Mouse (Mus musculus) liver, postnatal 0 days (tissue): ENCODE results near the gene Fam76b.

Source experiments
- CTCF ChIP-seq: sonication (generic); IDR thresholded peaks from 2 replicates; pipeline ENCODE4 v1.5.1; 2016; ENCODE audit warnings: antibody characterized with exemption, low read depth
- EP300 ChIP-seq: IDR thresholded peaks from 2 replicates; pipeline ENCODE4 v1.6.1; 2016; ENCODE audit warnings: antibody characterized with exemption, low read depth, mild to moderate bottlenecking

GRCm38 (mm10) chr9:13871631-13872030, 44.1 kb downstream of the Fam76b start:
- TF ChIP-seq CTCF: no peak
- TF ChIP-seq EP300: no peak
